Mouse (Mus musculus): ENCODE data around the gene Chid1.

GRCm38 (mm10) chr7:141566587-141566986, 26.9 kb upstream of the Chid1 start:
- no peak for TF ChIP-seq CTCF (IDR thresholded peaks at IDR 0.05; ENCODE audit: borderline replicate concordance, insufficient read depth, low read length)
- TF ChIP-seq POLR2A (IDR thresholded peaks at IDR 0.05; ENCODE audit: low read depth, low read length) = no peak

Measured in embryonic fibroblast, embryonic 13.5 days (primary cell).